Mouse (Mus musculus) olfactory bulb, adult 2 months (tissue): ENCODE results near the gene Lrmda.

Experiments used
- CTCF ChIP-seq: fragments of 200-500 bp; IDR thresholded peaks from 2 replicates; pipeline ENCODE4 v1.5.1; 2012; ENCODE audit warnings: low read depth, mild to moderate bottlenecking, low read length, moderate library complexity; ENCODE audit not compliant: insufficient read depth
- POLR2A ChIP-seq: fragments of 200-500 bp; IDR thresholded peaks from 2 replicates; pipeline ENCODE4 v1.6.1; 2012; ENCODE audit warnings: mild to moderate bottlenecking, low read depth, low read length, moderate library complexity; ENCODE audit not compliant: insufficient read depth

DNA sequence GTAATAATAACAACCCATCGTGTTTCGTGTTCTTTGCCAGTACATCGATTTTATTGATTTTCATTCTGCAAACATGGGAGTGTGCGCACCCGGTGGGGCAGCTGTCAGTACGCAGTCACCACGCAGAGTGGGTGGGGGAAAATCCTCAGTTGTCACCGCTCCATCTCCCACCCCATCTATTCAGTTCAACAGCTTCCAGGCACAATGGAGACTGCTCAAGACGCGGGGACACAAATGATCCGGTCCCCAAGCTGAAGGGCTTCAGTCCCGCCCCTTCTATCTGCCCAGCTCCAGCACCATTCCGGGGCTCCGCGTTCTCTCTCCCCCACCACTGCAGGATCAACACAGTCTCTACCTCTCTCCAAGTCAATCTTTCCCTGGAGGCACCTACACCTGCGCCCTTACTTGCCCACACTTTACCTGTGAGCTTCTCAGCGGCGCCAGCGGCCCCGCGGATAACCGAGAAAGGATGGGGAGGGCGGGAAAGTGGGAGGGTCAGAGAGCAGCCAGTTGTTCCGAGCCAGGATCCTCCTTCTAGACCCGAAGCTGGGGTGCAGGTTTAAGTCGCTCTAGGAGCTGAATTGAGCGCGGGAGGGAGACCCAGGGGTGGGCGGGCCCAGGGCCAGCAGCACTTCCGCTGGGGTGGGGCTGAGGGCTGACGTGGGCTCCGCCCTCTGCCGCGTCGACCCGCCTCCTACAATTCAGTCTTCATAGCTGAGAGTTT, 24.3 kb upstream of the Lrmda start:
- TF ChIP-seq CTCF (no peak), POLR2A (no peak)
